8 mouse cellular contexts compared by ENCODE assay signal in genomic region chr11:103758706-103759105, GRCm38 (mm10). TPM values are rescaled to one million over a fixed set of nuclear protein-coding genes. Genes with fewer than 3 reads are reported as not detected.
DNase-seq lines count a peak whose midpoint lies in the region; ATAC-seq lines count a peak whose summit lies in the region.

No protein-coding gene starts in this region.

- H3K27me3 ChIP-seq in forebrain, embryonic 14.5 days (replicated peaks; ENCODE audit: control insufficient read depth, insufficient read depth, low read length) = no peaks in the 10 kb centered on the region
- H3K27me3 ChIP-seq in forebrain, embryonic 15.5 days = peaks cover 18% of the 10 kb centered on the region; the same call in 1 of the 2 replicates
- peaks cover 4% of the 10 kb centered on the region; the same call in 1 of the 2 replicates for H3K27me3 ChIP-seq in stomach, embryonic 15.5 days (replicated peaks)

- no peaks in the 10 kb centered on the region for H3K4me1 ChIP-seq in forebrain, embryonic 14.5 days (ENCODE audit: control insufficient read depth, insufficient read depth, low read length)
- H3K4me1 ChIP-seq in forebrain, embryonic 15.5 days = no peaks in the 10 kb centered on the region
- no peaks in the 10 kb centered on the region for H3K4me1 ChIP-seq in stomach, embryonic 15.5 days

- DNase-seq in forebrain, embryonic 14.5 days (ENCODE audit: low spot score) = peak; percentile 56
- peak; percentile 46 for DNase-seq in CD4-positive helper T cell, adult 2 months (ENCODE audit: low read depth, low spot score)
- peak; percentile 67 for DNase-seq in brain, adult 2 months (ENCODE audit: low read depth, low spot score)
- DNase-seq in frontal cortex, postnatal 36 days (ENCODE audit: low spot score in 2 of 2) = peak; percentile 57 to 63
- peak; percentile 38 for DNase-seq in layer of hippocampus, adult 9-10 months (ENCODE audit: low spot score)

- no peak overlapping the region for H3K4me2 ChIP-seq in forebrain, embryonic 14.5 days (ENCODE audit: low read length)
- no peak overlapping the region for H3K4me2 ChIP-seq in forebrain, embryonic 15.5 days (replicated peaks)
- peak overlapping the region; percentile 9; the same call in 1 of the 2 replicates for H3K4me2 ChIP-seq in stomach, embryonic 15.5 days

- H3K4me3 ChIP-seq in forebrain, embryonic 14.5 days (ENCODE audit: low read depth, low read length) = no peak overlapping the region
- no peak overlapping the region for H3K4me3 ChIP-seq in forebrain, embryonic 15.5 days
- H3K4me3 ChIP-seq in stomach, embryonic 15.5 days (replicated peaks) = no peak overlapping the region

- 11% methylated on average over 6 of the region's 6 CpGs for WGBS in forebrain, embryonic 14.5 days
- 7% methylated on average over 6 of the region's 6 CpGs for WGBS in forebrain, embryonic 15.5 days
- 13% methylated on average over 6 of the region's 6 CpGs for WGBS in stomach, embryonic 15.5 days

- no peak overlapping the region for H3K9ac ChIP-seq in forebrain, embryonic 14.5 days (ENCODE audit: low read length)
- no peak overlapping the region for H3K9ac ChIP-seq in forebrain, embryonic 15.5 days (replicated peaks)
- no peak overlapping the region for H3K9ac ChIP-seq in stomach, embryonic 15.5 days

- no peak overlapping the region for H3K27ac ChIP-seq in forebrain, embryonic 14.5 days (ENCODE audit: low read depth, low read length)
- H3K27ac ChIP-seq in forebrain, embryonic 15.5 days (replicated peaks) = no peak overlapping the region
- no peak overlapping the region for H3K27ac ChIP-seq in stomach, embryonic 15.5 days

- no peaks in the 10 kb centered on the region for H3K9me3 ChIP-seq in forebrain, embryonic 14.5 days (replicated peaks; ENCODE audit: control insufficient read depth, low read length)
- no peaks in the 10 kb centered on the region for H3K9me3 ChIP-seq in forebrain, embryonic 15.5 days
- no peaks in the 10 kb centered on the region for H3K9me3 ChIP-seq in stomach, embryonic 15.5 days

- ATAC-seq in forebrain, embryonic 14.5 days = no peak
- no peak for ATAC-seq in forebrain, embryonic 15.5 days (replicated peaks)
- peak; percentile 74 for ATAC-seq in megakaryocyte-erythroid progenitor cell, adult 5-6 weeks (replicated peaks; ENCODE audit: low FRiP score, low TSS enrichment, poor library complexity, severe bottlenecking)
- no peak for ATAC-seq in stomach, embryonic 15.5 days (ENCODE audit: insufficient read depth, low FRiP score, low read depth)

- no peaks in the 10 kb centered on the region for H3K36me3 ChIP-seq in forebrain, embryonic 14.5 days (ENCODE audit: control insufficient read depth, insufficient read depth, low read length)
- no peaks in the 10 kb centered on the region for H3K36me3 ChIP-seq in forebrain, embryonic 15.5 days
- H3K36me3 ChIP-seq in stomach, embryonic 15.5 days = no peaks in the 10 kb centered on the region

RNA-seq across cellular contexts. Expression of gene Wnt9b, which starts 9.1 kb away (rescaled TPM):
- 0.10 and 0.26 TPM in 2 replicates for polyA plus RNA-seq in forebrain, embryonic 14.5 days (2014; fragmentation: Nextera tagmentation; extraction: Ambion mirVana)
- polyA plus RNA-seq in forebrain, embryonic 15.5 days (2015; fragmentation: Nextera tagmentation; extraction: Ambion mirVana) = 0.10 and 0.29 TPM in 2 replicates
- total RNA-seq in megakaryocyte-erythroid progenitor cell, adult 5-6 weeks (2014; fragmentation: Nextera tagmentation) = not detected in 2 replicates
- not detected in 2 replicates for total RNA-seq in megakaryocyte-erythroid progenitor cell, adult 5-6 weeks (2017)
- 0.03 TPM in 1 of 2 replicates, not detected in the other for polyA plus RNA-seq in stomach, embryonic 15.5 days (2015; fragmentation: Nextera tagmentation; extraction: Ambion mirVana)

RNA-seq across cellular contexts. Expression of gene Wnt3, which starts 15.2 kb away (rescaled TPM):
- polyA plus RNA-seq in forebrain, embryonic 14.5 days (2014; fragmentation: Nextera tagmentation; extraction: Ambion mirVana) = 5.7 and 6.6 TPM in 2 replicates
- 4.2 and 5.3 TPM in 2 replicates for polyA plus RNA-seq in forebrain, embryonic 15.5 days (2015; fragmentation: Nextera tagmentation; extraction: Ambion mirVana)
- not detected in 2 replicates for total RNA-seq in megakaryocyte-erythroid progenitor cell, adult 5-6 weeks (2014; fragmentation: Nextera tagmentation)
- total RNA-seq in megakaryocyte-erythroid progenitor cell, adult 5-6 weeks (2017) = not detected in 2 replicates
- 0.22 and 0.23 TPM in 2 replicates for polyA plus RNA-seq in stomach, embryonic 15.5 days (2015; fragmentation: Nextera tagmentation; extraction: Ambion mirVana)
